In genomic region chr6:91157237-91157570, GRCm38 (mm10) we compare ENCODE assay signal across 8 mouse cellular contexts. TPM values are rescaled to one million over a fixed set of nuclear protein-coding genes. Genes with fewer than 3 reads are reported as not detected.
DNase-seq lines count a peak whose midpoint lies in the region; ATAC-seq and TF ChIP-seq lines count a peak whose summit lies in the region.

No protein-coding gene starts in this region.

- DNase-seq in heart, postnatal 10 days = no peak
- no peak for DNase-seq in ES-E14 (ENCODE audit: low read depth, low spot score)
- no peak for DNase-seq in forebrain, postnatal 0 days
- DNase-seq in liver, postnatal 0 days = no peak
- DNase-seq in right cerebral cortex, adult 18-20 months = no peak
- no peak for DNase-seq in adipocyte (ENCODE audit: low spot score)
- DNase-seq in Muller cell, postnatal 12 days (ENCODE audit: inconsistent ontology term) = no peak

- WGBS in heart, embryonic 12.5 days = 55% methylated on average over 6 of the region's 6 CpGs
- 33% methylated on average over 6 of the region's 6 CpGs for WGBS in forebrain, postnatal 0 days
- 34% methylated on average over 6 of the region's 6 CpGs for WGBS in liver, postnatal 0 days (ENCODE audit: insufficient replicate concordance)

- H3K4me2 ChIP-seq in heart, embryonic 12.5 days = peak overlapping the region; percentile 92
- peak overlapping the region; percentile 90 for H3K4me2 ChIP-seq in forebrain, postnatal 0 days (ENCODE audit: low read depth)
- H3K4me2 ChIP-seq in liver, postnatal 0 days (ENCODE audit: low read depth, low read length) = peak overlapping the region; percentile 94

- H3K4me1 ChIP-seq in heart, embryonic 12.5 days (replicated peaks) = peaks cover 66% of the 10 kb centered on the region
- peaks cover 2% of the 10 kb centered on the region in 2 experiments; a peak in 1 of 4 replicates for H3K4me1 ChIP-seq in ES-E14 (ENCODE audit: control insufficient read depth in 2 of 2, insufficient read depth in 2 of 2, low read length in 2 of 2, poor library complexity in 1 of 2)
- peaks cover 58% of the 10 kb centered on the region for H3K4me1 ChIP-seq in forebrain, postnatal 0 days (ENCODE audit: insufficient read depth)
- peaks cover 77% of the 10 kb centered on the region for H3K4me1 ChIP-seq in liver, postnatal 0 days (ENCODE audit: insufficient read depth)

- peaks cover 21% of the 10 kb centered on the region; the same call in 1 of the 2 replicates for H3K27me3 ChIP-seq in heart, embryonic 12.5 days (replicated peaks)
- H3K27me3 ChIP-seq in forebrain, postnatal 0 days (ENCODE audit: insufficient read depth, low read length) = no peaks in the 10 kb centered on the region
- H3K27me3 ChIP-seq in liver, postnatal 0 days (ENCODE audit: insufficient read depth, low read length) = no peaks in the 10 kb centered on the region; the same call in 1 of the 2 replicates

- peak overlapping the region; percentile 88 for H3K9ac ChIP-seq in heart, embryonic 12.5 days
- H3K9ac ChIP-seq in ES-E14 (ENCODE audit: insufficient read depth, low read depth, low read length, poor library complexity, severe bottlenecking) = peak overlapping the region; percentile 51
- H3K9ac ChIP-seq in forebrain, postnatal 0 days = peak overlapping the region; percentile 78
- peak overlapping the region; percentile 71 for H3K9ac ChIP-seq in liver, postnatal 0 days (replicated peaks)

- in situ Hi-C loops in ES-E14 (cut with MboI; ENCODE audit: low sequenced_read_pairs in 2 of 2, unreplicated experiment in 2 of 2) = loop anchor here in 1 of 2 experiments (25.0 kb wide), 1 partner anchor 105 kb away; no protein-coding TSS in a partner anchor

- ATAC-seq in heart, embryonic 12.5 days (ENCODE audit: insufficient number of reproducible peaks, low FRiP score) = no peak; the same call in 1 of the 2 replicates
- no peak for ATAC-seq in forebrain, postnatal 0 days
- no peak for ATAC-seq in liver, postnatal 0 days

- no peak for TF ChIP-seq EP300 in liver, postnatal 0 days (IDR thresholded peaks at IDR 0.05; ENCODE audit: low read depth)

- intact Hi-C loops in heart, postnatal 10 days (cut with DNase I) = no loop called here

- H3K4me3 ChIP-seq in heart, embryonic 12.5 days = peak overlapping the region; percentile 80
- peak overlapping the region; percentile 75 for H3K4me3 ChIP-seq in ES-E14 (ENCODE audit: insufficient read depth in 1 of 2, low read depth in 1 of 2, low read length in 2 of 2, poor library complexity in 1 of 2, severe bottlenecking in 1 of 2)
- peak overlapping the region; percentile 58 for H3K4me3 ChIP-seq in forebrain, postnatal 0 days (ENCODE audit: low read depth, low read length)
- H3K4me3 ChIP-seq in liver, postnatal 0 days (ENCODE audit: low read depth, low read length) = peak overlapping the region; percentile 63

- H3K27ac ChIP-seq in heart, embryonic 12.5 days (ENCODE audit: poor library complexity, severe bottlenecking) = peak overlapping the region; percentile 59; the same call in 1 of the 2 replicates
- H3K27ac ChIP-seq in ES-E14 (ENCODE audit: insufficient read depth, low read depth, low read length, poor library complexity, severe bottlenecking) = no peak overlapping the region
- peak overlapping the region; percentile 83 for H3K27ac ChIP-seq in forebrain, postnatal 0 days (ENCODE audit: low read depth, low read length)
- 0 out of 2 replicates have a peak overlapping the region, but pooled peaks have one; percentile 25 for H3K27ac ChIP-seq in liver, postnatal 0 days (ENCODE audit: low read depth)

- H3K9me3 ChIP-seq in heart, embryonic 12.5 days (replicated peaks) = no peaks in the 10 kb centered on the region
- no peaks in the 10 kb centered on the region for H3K9me3 ChIP-seq in ES-E14 (ENCODE audit: control insufficient read depth, insufficient read depth, low read depth, low read length)
- no peaks in the 10 kb centered on the region for H3K9me3 ChIP-seq in forebrain, postnatal 0 days (ENCODE audit: low read length)
- no peaks in the 10 kb centered on the region for H3K9me3 ChIP-seq in liver, postnatal 0 days (ENCODE audit: low read length)

- no peaks in the 10 kb centered on the region for H3K36me3 ChIP-seq in heart, embryonic 12.5 days
- H3K36me3 ChIP-seq in ES-E14 (ENCODE audit: control insufficient read depth, insufficient read depth, low read length, poor library complexity, severe bottlenecking) = no peaks in the 10 kb centered on the region
- H3K36me3 ChIP-seq in forebrain, postnatal 0 days (ENCODE audit: insufficient read depth) = no peaks in the 10 kb centered on the region; the same call in 1 of the 2 replicates
- no peaks in the 10 kb centered on the region for H3K36me3 ChIP-seq in liver, postnatal 0 days (replicated peaks; ENCODE audit: insufficient read depth, low read length)

- no peak for TF ChIP-seq CTCF in forebrain, postnatal 0 days (IDR thresholded peaks at IDR 0.05; ENCODE audit: low read depth)
- no peak for TF ChIP-seq CTCF in liver, postnatal 0 days (IDR thresholded peaks at IDR 0.05; ENCODE audit: low read depth)

TF ChIP-seq in ES-E14, 5 proteins besides CTCF, POLR2A, EP300 and RAD21:
- TF ChIP-seq ZC3H11A (IDR thresholded peaks at IDR 0.05; ENCODE audit: borderline replicate concordance, low read depth, low read length) (no peak), HCFC1 (IDR thresholded peaks at IDR 0.05; ENCODE audit: borderline replicate concordance, insufficient read depth, low read length) (no peak), ZNF384 (IDR thresholded peaks at IDR 0.05; ENCODE audit: low read depth, low read length) (no peak)

RNA-seq across cellular contexts. Expression of gene Hdac11, which starts 0.7 kb away (rescaled TPM):
- polyA plus RNA-seq in heart, embryonic 12.5 days (2016; fragmentation: Nextera tagmentation; extraction: Ambion mirVana) = 8.8 and 9.0 TPM in 2 replicates
- 10 to 100 TPM in 1 of 2 experiments, 1 to 10 TPM in 1; 9.4 to 12.6 TPM for total RNA-seq in heart, postnatal 10 days (2021)
- 2.6 and 5.8 TPM in 2 replicates for total RNA-seq in ES-E14 (2012; rRNA removed)
- 70.3 and 81.0 TPM in 2 replicates for total RNA-seq in forebrain, postnatal 0 days (2014; rRNA removed)
- 27.4 and 34.5 TPM in 2 replicates for polyA plus RNA-seq in forebrain, postnatal 0 days (2015; fragmentation: Nextera tagmentation; extraction: Ambion mirVana)
- polyA plus RNA-seq in liver, postnatal 0 days (2015; fragmentation: Nextera tagmentation; extraction: Ambion mirVana) = 3.4 and 4.6 TPM in 2 replicates

RNA-seq across cellular contexts. Expression of gene Nup210, which starts 40.6 kb away (rescaled TPM):
- 10.7 and 11.2 TPM in 2 replicates for polyA plus RNA-seq in heart, embryonic 12.5 days (2016; fragmentation: Nextera tagmentation; extraction: Ambion mirVana)
- 10 to 100 TPM in 1 of 2 experiments, 1 to 10 TPM in 1; 9.4 to 11.1 TPM for total RNA-seq in heart, postnatal 10 days (2021)
- 65.9 and 103 TPM in 2 replicates for total RNA-seq in ES-E14 (2012; rRNA removed)
- 36.6 and 52.6 TPM in 2 replicates for total RNA-seq in forebrain, postnatal 0 days (2014; rRNA removed)
- polyA plus RNA-seq in forebrain, postnatal 0 days (2015; fragmentation: Nextera tagmentation; extraction: Ambion mirVana) = 9.1 and 12.5 TPM in 2 replicates
- 8.5 and 11.8 TPM in 2 replicates for polyA plus RNA-seq in liver, postnatal 0 days (2015; fragmentation: Nextera tagmentation; extraction: Ambion mirVana)

RNA-seq across cellular contexts. Expression of gene Fbln2, which starts 55.1 kb away (rescaled TPM):
- polyA plus RNA-seq in heart, embryonic 12.5 days (2016; fragmentation: Nextera tagmentation; extraction: Ambion mirVana) = 210 and 213 TPM in 2 replicates
- 100 to 1,000 TPM; 143 to 154 TPM for total RNA-seq in heart, postnatal 10 days (2021)
- 9.0 and 24.7 TPM in 2 replicates for total RNA-seq in ES-E14 (2012; rRNA removed)
- total RNA-seq in forebrain, postnatal 0 days (2014; rRNA removed) = 26.7 and 41.1 TPM in 2 replicates
- polyA plus RNA-seq in forebrain, postnatal 0 days (2015; fragmentation: Nextera tagmentation; extraction: Ambion mirVana) = 18.6 and 19.6 TPM in 2 replicates
- polyA plus RNA-seq in liver, postnatal 0 days (2015; fragmentation: Nextera tagmentation; extraction: Ambion mirVana) = 3.8 and 4.0 TPM in 2 replicates
